Mouse (Mus musculus): ENCODE data around the gene Rufy3. TPM values are rescaled to one million over a fixed set of nuclear protein-coding genes. Genes with fewer than 3 reads are reported as not detected.

Rufy3 gene
- polyA plus RNA-seq, 1 experiment from 2014 or later = 9.2 TPM

DNA sequence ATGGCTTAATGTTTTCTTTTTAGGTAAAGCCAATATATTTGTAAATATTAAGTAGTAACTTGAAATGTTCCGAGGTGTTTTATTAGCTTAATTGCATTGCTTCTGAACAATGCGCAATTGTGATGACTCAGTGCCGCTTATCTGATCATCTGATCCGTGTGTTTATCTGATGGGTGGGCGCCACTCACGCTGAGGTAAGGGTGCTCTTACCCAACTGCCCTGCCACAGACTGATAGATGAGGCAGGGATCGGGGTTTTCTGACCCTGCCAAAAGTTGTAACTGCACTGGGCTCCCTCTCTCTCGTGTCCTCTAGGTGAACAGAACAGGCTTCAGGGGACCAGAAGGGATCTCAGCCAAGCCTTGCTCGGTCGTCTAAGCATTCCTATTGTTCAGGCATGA lies 15.8 kb downstream of the Rufy3 start:
- Histone ChIP-seq H3K27me3 (no peaks in the 10 kb centered on the region), H3K4me2 (no peak overlapping the region), H3K9me3 (replicated peaks) (no peaks in the 10 kb centered on the region), H3K27ac (no peak overlapping the region), H3K4me3 (no peak overlapping the region), H3K36me3 (no peaks in the 10 kb centered on the region), H3K9ac (no peak overlapping the region), H3K4me1 (replicated peaks) (peaks cover 12% of the 10 kb centered on the region)
- ATAC-seq (replicated peaks; ENCODE audit: insufficient number of reproducible peaks, insufficient read depth, low FRiP score, low read depth) = no peak
- WGBS = 74% methylated on average over 10 of the region's 10 CpGs

DNA sequence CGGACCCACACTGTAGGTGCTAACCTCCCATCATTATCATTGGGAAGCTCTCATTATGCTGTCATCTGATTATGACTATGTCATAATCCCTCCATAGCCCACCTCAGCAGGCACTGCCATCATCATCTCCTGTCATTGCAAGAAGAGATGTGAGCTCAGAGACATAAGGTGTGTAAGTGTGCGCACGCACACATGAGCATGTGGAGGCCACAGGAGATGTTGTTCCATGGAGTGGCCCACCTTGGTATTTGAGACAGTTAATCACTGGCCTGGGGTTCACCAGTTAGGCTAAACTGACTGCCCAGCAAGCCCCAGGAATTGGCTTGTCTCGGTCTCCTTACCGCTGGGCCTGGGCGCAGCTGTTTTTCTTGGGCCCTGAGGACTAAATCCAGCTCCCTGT lies 16.5 kb downstream of the Rufy3 start:
- no peak for ATAC-seq (replicated peaks; ENCODE audit: insufficient number of reproducible peaks, insufficient read depth, low FRiP score, low read depth)
- H3K4me2 ChIP-seq = no peak overlapping the region
- 94% methylated on average over 6 of the region's 6 CpGs for WGBS
- H3K4me1 ChIP-seq (replicated peaks) = peaks cover 13% of the 10 kb centered on the region
- H3K4me3 ChIP-seq = no peak overlapping the region
- H3K27me3 ChIP-seq = no peaks in the 10 kb centered on the region
- H3K27ac ChIP-seq = no peak overlapping the region
- H3K36me3 ChIP-seq = no peaks in the 10 kb centered on the region
- H3K9me3 ChIP-seq (replicated peaks) = no peaks in the 10 kb centered on the region
- no peak overlapping the region for H3K9ac ChIP-seq

DNA sequence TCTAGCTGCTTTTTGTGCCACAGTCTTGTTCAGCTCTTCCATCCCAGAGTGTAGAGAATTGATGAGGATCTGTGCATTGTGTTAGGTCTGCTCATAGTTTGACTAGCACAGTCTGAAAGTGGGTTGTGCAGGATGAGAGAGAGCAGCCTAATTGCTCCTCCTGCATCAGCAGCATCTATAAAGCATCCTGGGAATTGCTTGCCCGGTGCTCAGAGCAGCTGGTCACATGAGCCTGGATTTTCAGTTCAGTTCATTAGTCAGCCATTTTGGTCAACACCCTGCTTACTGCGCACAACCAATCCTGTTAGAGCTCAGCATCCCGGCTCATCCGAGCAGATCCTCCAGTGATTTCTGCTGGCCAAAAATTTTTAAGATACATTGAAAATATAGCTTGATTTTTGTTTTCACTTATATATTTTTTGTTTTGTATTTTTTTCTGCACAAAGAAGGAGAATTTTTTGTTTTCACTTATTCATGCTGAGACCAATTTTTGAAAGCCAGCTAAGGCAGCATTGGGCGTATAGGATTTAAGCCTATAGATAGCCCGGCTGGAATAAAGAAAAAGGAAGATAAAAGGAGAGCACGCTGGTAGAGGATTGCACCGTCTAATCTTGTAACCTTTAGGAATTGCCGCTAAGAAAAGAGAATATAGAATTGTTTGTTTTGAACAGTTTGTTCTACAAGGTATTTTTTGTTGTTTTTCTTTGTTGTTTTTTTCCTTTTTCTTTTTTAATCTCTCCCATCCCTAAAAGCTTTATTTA lies 18.6 kb downstream of the Rufy3 start:
- WGBS = 65% methylated on average over 9 of the region's 9 CpGs
- H3K36me3 ChIP-seq = no peaks in the 10 kb centered on the region
- peaks cover 28% of the 10 kb centered on the region for H3K4me1 ChIP-seq (replicated peaks)
- no peak overlapping the region for H3K9ac ChIP-seq
- no peaks in the 10 kb centered on the region for H3K27me3 ChIP-seq
- ATAC-seq (replicated peaks; ENCODE audit: insufficient number of reproducible peaks, insufficient read depth, low FRiP score, low read depth) = no peak
- no peaks in the 10 kb centered on the region for H3K9me3 ChIP-seq (replicated peaks)
- H3K4me2 ChIP-seq = no peak overlapping the region
- no peak overlapping the region for H3K4me3 ChIP-seq
- no peak overlapping the region for H3K27ac ChIP-seq

DNA sequence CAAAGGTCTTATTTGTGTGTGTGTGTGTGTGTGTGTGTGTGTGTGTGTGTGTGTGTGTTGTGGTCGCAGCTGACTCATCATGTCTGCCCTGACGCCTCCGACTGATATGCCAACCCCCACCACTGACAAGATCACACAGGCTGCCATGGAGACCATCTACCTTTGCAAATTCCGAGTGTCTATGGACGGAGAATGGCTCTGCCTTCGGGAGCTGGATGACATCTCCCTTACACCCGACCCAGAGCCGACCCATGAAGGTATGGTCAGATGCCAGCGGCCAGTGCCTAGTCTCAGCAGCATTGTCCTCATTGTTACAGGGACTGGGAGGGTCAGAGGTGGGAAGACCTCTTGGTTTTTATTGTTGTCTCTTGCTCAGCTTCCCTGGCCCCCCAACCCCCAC lies 19.2 kb downstream of the Rufy3 start:
- Histone ChIP-seq H3K4me2 (0 out of 2 replicates have a peak overlapping the region, but pooled peaks have one; percentile 2), H3K27me3 (no peaks in the 10 kb centered on the region), H3K9ac (no peak overlapping the region), H3K4me3 (no peak overlapping the region), H3K36me3 (no peaks in the 10 kb centered on the region), H3K27ac (no peak overlapping the region), H3K4me1 (replicated peaks) (peaks cover 28% of the 10 kb centered on the region), H3K9me3 (replicated peaks) (no peaks in the 10 kb centered on the region)
- no peak for ATAC-seq (replicated peaks; ENCODE audit: insufficient number of reproducible peaks, insufficient read depth, low FRiP score, low read depth)
- WGBS = 54% methylated on average over 9 of the region's 9 CpGs

DNA sequence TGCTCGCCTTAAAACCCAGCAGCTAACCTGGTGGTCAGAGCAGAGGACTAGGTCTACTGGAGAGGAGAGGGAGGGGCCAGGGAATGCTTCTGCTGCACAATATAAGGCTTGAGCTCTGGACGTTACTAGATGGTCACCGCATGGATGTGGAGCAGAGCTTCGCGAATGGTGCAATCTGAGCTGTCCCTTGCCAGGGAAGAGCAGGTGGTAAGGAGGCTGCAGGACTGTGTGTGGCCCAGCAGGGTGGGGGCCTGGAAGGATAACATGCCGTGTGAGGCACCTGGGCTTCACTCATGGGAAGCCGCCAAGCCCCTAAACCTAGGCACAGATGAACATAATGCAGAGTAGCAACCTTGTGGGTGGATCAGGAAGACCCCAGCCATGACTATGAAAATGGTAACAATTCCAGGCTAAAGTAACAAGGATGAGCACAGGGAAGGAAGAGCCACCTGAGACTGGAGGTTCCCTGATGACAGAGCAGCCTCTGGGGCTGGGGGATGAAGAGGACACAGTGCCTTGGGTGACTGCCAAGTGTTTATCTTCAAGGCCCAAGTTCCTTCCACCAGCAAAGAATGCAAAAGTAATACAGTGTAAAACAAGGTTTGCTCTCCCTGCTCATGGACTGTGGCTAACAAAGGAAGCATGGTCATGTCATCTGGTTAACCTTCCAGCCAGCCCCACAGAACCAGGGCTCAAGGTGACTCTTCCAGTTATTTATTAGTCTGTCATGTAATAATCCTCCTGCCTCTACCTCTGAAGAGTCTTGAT lies 21.8 kb downstream of the Rufy3 start:
- WGBS = 74% methylated on average over 7 of the region's 7 CpGs
- no peaks in the 10 kb centered on the region for H3K9me3 ChIP-seq (replicated peaks)
- H3K4me1 ChIP-seq (replicated peaks) = peaks cover 28% of the 10 kb centered on the region
- no peak overlapping the region for H3K9ac ChIP-seq
- no peaks in the 10 kb centered on the region for H3K36me3 ChIP-seq
- peak overlapping the region; percentile 83 for H3K27ac ChIP-seq
- H3K27me3 ChIP-seq = no peaks in the 10 kb centered on the region
- peak; percentile 53; the same call in 1 of the 2 replicates for ATAC-seq (replicated peaks; ENCODE audit: insufficient number of reproducible peaks, insufficient read depth, low FRiP score, low read depth)
- H3K4me2 ChIP-seq = peak overlapping the region; percentile 43; the same call in 1 of the 2 replicates
- no peak overlapping the region for H3K4me3 ChIP-seq

DNA sequence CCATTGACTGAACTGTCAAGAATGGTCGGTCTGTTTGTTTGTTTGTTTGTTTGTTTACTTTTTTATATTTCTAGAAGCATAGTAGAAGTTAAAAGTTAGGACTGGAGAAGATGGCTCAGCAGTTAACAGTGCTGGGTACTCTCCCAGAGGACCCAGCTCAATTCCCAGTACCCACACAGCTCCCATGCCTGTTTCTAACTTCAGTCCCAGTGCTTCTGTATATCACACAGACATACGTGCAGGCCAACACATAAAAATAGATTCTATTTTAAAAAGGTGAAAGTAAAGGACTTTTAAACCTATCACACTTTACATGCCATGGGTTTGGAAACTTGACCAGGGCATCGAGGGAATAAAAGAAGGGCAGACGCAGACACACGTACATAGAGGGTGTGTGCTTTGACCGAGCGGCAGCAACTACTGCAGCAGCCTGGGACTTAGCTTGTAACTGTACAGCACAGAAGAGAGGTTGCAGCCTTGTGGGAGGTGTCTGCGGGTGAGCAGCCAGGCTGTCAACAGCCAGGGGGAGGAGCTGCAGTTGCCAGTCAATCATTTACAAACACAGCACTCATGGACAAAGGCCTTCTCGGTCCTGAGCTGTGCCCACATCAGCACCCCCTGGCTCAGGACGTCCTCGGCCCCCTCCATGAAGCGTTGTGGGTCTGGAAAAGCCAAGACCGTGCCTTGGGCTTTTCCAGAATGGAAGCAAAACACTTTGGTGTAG lies 22.5 kb downstream of the Rufy3 start:
- H3K9ac ChIP-seq = 0 out of 2 replicates have a peak overlapping the region, but pooled peaks have one; percentile 29
- H3K27ac ChIP-seq = peak overlapping the region; percentile 83
- ATAC-seq (replicated peaks; ENCODE audit: insufficient number of reproducible peaks, insufficient read depth, low FRiP score, low read depth) = peak; percentile 85
- no peaks in the 10 kb centered on the region for H3K36me3 ChIP-seq
- no peak overlapping the region for H3K4me3 ChIP-seq
- peaks cover 28% of the 10 kb centered on the region for H3K4me1 ChIP-seq (replicated peaks)
- H3K27me3 ChIP-seq = no peaks in the 10 kb centered on the region
- no peaks in the 10 kb centered on the region for H3K9me3 ChIP-seq (replicated peaks)
- H3K4me2 ChIP-seq = peak overlapping the region; percentile 43
- WGBS = 23% methylated on average over 13 of the region's 13 CpGs

DNA sequence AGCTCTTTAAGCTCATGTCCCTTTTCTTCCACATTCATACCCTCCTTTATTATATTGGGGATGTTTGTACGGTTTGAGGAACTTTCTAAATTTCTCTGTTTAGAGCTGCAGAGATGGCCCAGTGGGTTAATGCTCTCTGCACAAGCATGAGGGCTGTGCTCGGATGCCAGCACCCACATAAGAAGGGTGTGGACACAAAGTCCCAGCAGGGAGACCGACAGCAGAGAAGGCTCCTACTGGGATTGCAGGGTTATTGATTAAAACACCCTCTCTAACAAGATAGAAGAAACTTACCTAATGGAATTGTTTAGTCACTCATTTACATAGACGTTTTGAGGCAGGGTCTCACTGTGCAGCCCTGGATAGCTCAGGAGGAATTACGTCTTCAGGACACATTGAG lies 23.6 kb downstream of the Rufy3 start:
- H3K4me3 ChIP-seq = no peak overlapping the region
- no peaks in the 10 kb centered on the region for H3K36me3 ChIP-seq
- no peak overlapping the region for H3K27ac ChIP-seq
- no peak for ATAC-seq (replicated peaks; ENCODE audit: insufficient number of reproducible peaks, insufficient read depth, low FRiP score, low read depth)
- no peak overlapping the region for H3K4me2 ChIP-seq
- H3K4me1 ChIP-seq (replicated peaks) = peaks cover 28% of the 10 kb centered on the region
- H3K27me3 ChIP-seq = no peaks in the 10 kb centered on the region
- H3K9ac ChIP-seq = no peak overlapping the region
- WGBS = 75% methylated on average over 5 of the region's 5 CpGs
- no peaks in the 10 kb centered on the region for H3K9me3 ChIP-seq (replicated peaks)

DNA sequence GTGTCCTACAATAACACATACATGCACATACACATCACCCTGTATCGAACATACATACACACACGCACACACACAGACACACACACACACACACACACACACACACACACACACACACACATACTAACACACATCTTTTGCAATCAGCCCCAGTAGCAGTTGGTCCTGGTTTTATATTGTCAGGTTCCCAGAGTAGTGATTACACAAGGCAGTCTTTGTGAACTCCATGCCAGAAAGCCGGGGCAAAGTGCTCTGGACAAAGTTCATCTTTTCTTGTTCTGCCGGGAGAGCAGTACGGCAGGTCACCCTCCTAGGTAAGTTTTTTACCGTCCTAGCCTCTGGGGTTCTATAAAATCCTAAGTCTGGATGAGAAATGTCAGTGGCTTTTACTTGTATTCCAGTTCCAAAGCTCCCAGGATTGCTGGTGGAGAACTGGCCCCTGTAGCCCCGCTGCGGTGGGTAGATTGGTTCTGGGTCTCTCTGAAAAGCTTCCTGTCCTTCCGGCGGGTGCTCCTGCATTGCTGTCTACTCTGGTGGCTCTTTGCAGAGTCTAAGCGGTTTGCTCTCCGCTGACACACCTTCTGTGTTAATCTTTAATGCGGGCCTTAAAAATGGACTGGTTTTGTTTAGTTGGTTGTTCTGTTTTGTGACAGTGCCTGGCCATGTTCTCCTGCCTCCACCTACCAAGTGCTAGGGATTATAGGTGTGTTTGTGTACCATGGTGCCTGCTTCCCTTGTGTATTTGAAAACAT lies 28.8 kb downstream of the Rufy3 start:
- Histone ChIP-seq H3K36me3 (no peaks in the 10 kb centered on the region), H3K27ac (no peak overlapping the region), H3K4me3 (no peak overlapping the region), H3K9ac (no peak overlapping the region), H3K4me1 (replicated peaks) (no peaks in the 10 kb centered on the region), H3K4me2 (no peak overlapping the region), H3K27me3 (no peaks in the 10 kb centered on the region), H3K9me3 (replicated peaks) (no peaks in the 10 kb centered on the region)
- WGBS = 86% methylated on average over 13 of the region's 13 CpGs
- no peak for ATAC-seq (replicated peaks; ENCODE audit: insufficient number of reproducible peaks, insufficient read depth, low FRiP score, low read depth)

DNA sequence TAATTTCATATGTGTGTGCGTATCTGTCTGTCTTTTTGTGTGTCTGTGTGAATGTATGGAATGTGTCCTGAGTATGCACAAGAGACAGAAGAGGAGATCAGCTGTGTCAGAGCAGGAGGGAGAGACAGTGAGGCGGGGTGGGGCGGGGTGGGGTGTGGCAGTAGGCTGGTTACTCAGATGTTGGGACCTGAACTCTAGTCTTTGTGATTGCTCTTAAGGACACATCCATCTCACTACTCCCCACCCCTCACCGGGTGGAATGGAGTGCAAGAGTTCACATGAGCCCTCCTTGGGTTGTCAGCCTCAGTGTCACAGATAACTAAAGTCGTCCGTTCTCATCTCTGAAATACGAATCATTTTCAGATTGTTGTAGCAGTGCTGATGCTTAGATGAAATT lies 29.3 kb downstream of the Rufy3 start:
- 80% methylated on average over 7 of the region's 7 CpGs for WGBS
- H3K36me3 ChIP-seq = no peaks in the 10 kb centered on the region
- H3K4me3 ChIP-seq = no peak overlapping the region
- no peak overlapping the region for H3K4me2 ChIP-seq
- H3K9me3 ChIP-seq (replicated peaks) = no peaks in the 10 kb centered on the region
- no peak overlapping the region for H3K9ac ChIP-seq
- no peaks in the 10 kb centered on the region for H3K27me3 ChIP-seq
- ATAC-seq (replicated peaks; ENCODE audit: insufficient number of reproducible peaks, insufficient read depth, low FRiP score, low read depth) = no peak
- H3K4me1 ChIP-seq (replicated peaks) = no peaks in the 10 kb centered on the region
- no peak overlapping the region for H3K27ac ChIP-seq

DNA sequence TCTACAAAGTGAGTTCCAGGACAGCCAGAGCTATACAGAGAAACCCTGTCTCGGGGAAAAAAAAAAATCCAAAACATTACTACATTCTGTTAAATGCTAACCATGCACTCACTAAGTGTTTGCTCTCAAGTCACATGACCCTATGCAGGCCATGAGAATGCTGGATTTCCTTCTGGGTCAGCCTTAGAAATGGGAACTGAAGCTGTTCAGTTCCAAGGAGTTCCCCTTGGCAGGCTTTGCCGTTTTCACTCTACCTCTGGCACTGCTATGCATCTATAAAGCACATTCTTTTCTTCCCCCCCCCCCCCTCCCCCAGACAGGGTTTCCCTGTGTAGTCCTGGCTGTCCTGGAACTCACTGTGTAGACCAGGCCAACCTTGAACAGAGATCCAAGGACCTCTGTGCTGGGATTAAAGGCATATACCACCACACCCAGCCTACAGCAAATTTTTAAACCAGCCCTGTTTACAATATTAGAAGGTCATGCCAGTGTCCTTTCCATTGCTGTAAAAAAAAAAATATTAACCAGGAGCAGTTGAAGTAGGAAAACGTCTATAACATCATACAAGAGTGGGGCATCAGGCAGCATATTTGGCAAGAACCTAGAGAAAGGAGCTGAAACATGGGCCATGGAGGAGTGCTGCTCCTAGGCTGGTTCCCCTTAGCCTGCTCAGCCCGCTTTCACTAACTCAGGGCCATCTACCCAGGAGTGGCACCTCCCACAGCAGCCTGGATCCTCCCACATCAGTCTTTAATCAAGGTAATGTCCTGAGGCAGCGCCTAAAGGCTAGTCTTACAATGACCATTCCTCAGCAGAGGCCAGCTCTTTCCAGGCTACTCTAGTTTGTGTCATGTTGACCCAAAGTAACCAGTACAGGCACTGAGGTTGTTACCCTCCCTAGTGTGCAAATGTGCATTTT lies 31.0 kb downstream of the Rufy3 start:
- H3K27ac ChIP-seq = no peak overlapping the region
- no peak overlapping the region for H3K9ac ChIP-seq
- no peak overlapping the region for H3K4me3 ChIP-seq
- no peaks in the 10 kb centered on the region for H3K9me3 ChIP-seq (replicated peaks)
- no peaks in the 10 kb centered on the region for H3K36me3 ChIP-seq
- no peak overlapping the region for H3K4me2 ChIP-seq
- ATAC-seq (replicated peaks; ENCODE audit: insufficient number of reproducible peaks, insufficient read depth, low FRiP score, low read depth) = no peak
- H3K4me1 ChIP-seq (replicated peaks) = peaks cover 3% of the 10 kb centered on the region
- H3K27me3 ChIP-seq = no peaks in the 10 kb centered on the region
- whole genome bisulfite sequencing = 69% methylated on average over 5 of the region's 5 CpGs
